Mouse (Mus musculus): ENCODE results near the gene Notch1.

DNA sequence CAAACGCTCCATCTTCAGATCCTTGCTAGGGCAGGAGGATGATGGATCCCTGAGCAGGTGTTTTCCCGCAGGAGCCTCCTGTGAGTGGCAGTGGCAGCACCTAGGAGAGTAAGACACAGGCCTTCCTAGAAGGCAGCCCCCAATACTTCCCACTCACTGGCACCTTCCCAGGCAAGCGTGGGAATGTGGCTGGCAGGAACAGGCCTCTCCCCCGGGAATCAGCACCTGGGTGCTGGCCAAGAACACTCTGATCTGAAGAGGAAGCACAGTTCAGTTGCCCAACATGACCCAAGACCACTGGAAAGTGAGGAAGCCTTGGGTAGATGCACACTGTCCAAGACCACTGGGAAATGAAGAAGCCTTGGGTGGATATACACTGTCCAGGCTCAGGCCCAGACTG is 38.6 kb upstream of the Notch1 start:
- TF ChIP-seq CTCF (IDR thresholded peaks at IDR 0.05; ENCODE audit: low read depth) = no peak
- no peak for TF ChIP-seq EP300 (IDR thresholded peaks at IDR 0.05; ENCODE audit: low read depth)
